Mouse (Mus musculus): ENCODE data around the gene Meaf6.

GRCm38 (mm10) chr4:125124424-125125209 lies 39.7 kb downstream of the Meaf6 start:
- TF ChIP-seq POLR2A (IDR thresholded peaks at IDR 0.05; ENCODE audit: low read depth, low read length), result no peak
- TF ChIP-seq CTCF (conservative IDR thresholded peaks at IDR 0.05; ENCODE audit: insufficient read depth, insufficient read length, low read depth, low read length), result no peak
